Mouse (Mus musculus): ENCODE data around the gene 9130213A22Rik.

9130213A22Rik gene

GRCm38 (mm10) chr11:69123056-69123692, 785 bp upstream of the 9130213A22Rik start:
- DNase-seq, result peak; percentile 92

GRCm38 (mm10) chr11:69121741-69122335, 551 bp downstream of the 9130213A22Rik start:
- no peak for DNase-seq

DNA sequence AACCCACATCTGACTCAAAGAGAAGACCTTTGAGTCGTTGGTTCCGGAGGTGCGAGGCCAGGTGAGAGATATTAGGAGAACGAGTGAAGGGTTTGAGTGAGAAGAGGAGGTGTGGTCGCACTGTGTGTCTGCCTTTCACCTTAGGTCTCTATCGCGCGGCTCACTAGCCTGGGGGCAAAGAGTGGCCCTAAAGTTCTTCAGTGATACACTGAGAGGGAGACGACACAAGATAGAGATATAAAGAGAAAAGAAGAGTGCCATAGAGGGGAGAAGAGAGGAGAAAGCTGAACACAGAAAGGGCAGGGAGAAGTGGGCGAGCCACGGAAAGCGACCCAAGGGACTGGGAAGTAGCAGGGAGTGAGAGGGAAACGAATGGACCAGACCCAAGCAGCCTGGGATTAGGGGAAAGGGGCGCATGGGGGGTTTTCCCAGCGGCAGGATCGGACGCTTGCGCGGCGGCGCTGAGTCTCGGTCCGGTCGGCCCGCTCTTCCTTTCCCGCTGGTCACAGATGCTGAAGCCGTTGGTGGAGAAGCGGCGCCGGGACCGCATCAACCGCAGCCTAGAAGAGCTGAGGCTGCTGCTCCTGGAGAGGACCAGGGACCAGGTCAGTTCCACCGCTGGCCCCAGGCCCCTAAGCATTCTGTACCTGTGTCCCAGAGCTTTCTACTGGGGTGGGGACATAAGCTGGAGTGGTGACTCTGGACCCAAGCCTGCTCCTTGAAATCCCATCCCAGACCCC, 1.2 kb downstream of the 9130213A22Rik start:
- DNase-seq, result no peak

GRCm38 (mm10) chr11:69120221-69121000, 2.0 kb downstream of the 9130213A22Rik start, which contains the start of gene Hes7:
Gene Hes7, plus strand, starts transcription at chr11:69120404.
- DNase-seq, result no peak

- DNase-seq, result no peak
Observed at GRCm38 (mm10) chr11:69119446-69120155, 2.8 kb downstream of the 9130213A22Rik start.

DNA sequence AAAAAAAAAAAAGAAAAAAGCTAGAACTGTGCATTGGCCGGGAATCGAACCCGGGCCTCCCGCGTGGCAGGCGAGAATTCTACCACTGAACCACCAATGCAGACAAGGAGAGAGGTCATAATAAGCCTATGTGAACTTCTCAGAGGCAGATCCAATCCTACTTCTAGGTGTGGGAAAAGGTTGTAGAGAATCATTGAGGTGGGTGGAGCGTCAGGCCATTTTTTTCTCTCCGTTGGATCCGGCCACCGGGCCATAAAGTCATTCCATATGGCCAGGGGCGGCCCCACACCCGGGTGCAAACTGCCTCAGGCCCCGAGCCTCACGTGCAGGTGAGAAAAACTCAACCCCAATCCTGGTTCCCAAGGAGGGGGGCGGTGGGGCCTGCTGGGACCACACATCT, 3.6 kb downstream of the 9130213A22Rik start:
- peak; percentile 92 for DNase-seq

- DNase-seq, result peak; percentile 62
Observed at GRCm38 (mm10) chr11:69117737-69118695, 4.4 kb downstream of the 9130213A22Rik start.

GRCm38 (mm10) chr11:69116843-69117242, 5.5 kb downstream of the 9130213A22Rik start:
- no peak for DNase-seq

- no peak for DNase-seq
Observed at GRCm38 (mm10) chr11:69114621-69115020, 7.8 kb downstream of the 9130213A22Rik start.

DNA sequence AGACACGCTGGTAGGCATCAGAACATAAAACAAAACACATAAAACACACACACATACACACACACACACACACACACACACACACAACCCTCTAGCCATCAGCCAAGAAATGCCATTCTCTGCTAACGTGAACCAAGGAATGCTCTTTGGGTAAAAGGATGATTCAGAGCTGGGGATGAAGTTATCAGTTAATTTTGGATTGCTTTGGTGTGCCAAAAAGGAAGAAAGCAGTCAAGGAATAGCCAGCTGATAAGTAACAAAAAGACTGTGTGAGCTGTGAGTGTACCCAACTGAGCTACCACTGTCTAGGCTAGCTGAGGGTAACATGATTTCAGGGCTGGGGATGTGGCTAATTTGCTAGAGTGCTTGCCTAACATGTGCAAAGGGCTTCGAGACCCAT, 8.4 kb downstream of the 9130213A22Rik start:
- no peak for DNase-seq

GRCm38 (mm10) chr11:69111865-69112264, 10.5 kb downstream of the 9130213A22Rik start:
- no peak for DNase-seq

DNA sequence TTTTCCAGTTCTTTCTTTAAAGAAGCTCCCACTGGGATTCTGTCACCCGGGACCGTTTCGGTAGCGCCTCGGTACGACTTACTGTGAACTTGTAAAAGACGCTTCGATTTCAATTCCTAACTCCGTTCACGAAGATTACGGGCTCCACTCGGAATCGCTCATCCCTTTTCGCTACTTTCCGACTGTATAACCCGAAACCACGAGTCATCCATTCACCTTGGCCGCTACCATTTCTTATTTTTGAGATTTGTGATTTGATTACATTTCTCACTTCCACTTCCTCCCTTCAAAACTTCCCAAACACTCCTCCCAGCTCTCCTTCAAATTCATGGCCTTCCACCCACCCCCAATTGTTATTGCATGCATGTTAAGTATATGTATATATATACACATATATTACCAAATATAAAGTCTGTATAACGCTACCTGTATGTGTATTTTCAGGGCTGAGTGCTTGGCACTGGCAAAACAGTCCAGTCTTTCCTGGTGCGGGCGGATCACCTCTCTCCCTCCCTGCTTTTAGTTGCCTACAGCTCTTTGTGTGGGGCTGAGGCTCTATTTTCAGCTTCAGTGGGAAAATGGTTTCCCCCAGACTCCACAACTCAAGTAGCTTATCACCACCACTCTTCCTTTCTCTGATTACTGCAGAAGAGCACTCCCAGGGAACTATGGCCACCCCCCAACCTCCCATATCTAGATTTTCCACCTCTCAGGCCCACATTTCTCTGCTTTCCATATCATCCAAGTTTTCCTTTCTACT, 11.2 kb downstream of the 9130213A22Rik start:
- DNase-seq, result no peak

- DNase-seq, result peak; percentile 94
Observed at GRCm38 (mm10) chr11:69110319-69111046, 11.9 kb downstream of the 9130213A22Rik start.

- DNase-seq, result no peak
Observed at GRCm38 (mm10) chr11:69109032-69109900, 13.1 kb downstream of the 9130213A22Rik start.

DNA sequence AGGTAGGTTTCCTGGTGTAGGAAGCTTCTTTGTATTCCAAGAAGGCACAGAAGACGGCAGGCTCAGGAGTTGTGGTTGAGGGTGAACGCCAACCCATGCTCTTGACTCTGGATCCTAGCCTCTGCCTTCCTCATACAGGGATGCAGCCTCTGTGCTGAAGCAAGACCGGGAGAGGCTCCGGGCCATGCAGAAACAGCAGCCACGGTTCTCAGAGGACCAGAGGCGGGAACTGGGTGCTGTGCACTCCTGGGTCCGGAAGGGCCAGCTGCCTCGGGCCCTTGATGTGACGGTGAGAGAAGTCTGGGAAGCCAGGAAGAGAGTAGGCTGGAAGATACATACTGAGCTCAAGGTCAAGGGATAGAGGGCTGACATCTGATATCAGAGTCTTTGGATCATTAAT, 14.2 kb downstream of the 9130213A22Rik start:
- DNase-seq, result no peak

- DNase-seq, result no peak
Observed at GRCm38 (mm10) chr11:69107676-69108075, 14.7 kb downstream of the 9130213A22Rik start.

DNA sequence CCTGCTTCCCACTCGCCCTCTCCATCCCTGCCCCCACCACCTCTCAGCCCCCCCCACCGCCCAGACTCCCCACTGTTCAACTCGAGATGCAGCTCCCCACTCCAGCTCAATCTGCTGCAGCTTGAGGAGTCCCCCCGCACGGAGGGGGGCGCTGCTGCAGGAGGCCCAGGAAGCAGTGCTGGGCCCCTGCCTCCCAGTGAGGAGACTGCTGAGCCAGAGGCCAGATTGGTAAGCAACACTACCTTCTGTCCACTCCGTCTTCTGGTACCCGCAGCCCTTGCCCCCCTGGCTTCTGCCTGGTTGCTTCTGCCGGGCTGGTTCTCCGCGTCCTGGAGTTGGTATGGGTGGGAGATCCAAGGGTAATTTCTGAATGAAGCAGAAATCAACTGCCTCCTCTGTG, 15.5 kb downstream of the 9130213A22Rik start:
- no peak for DNase-seq

- DNase-seq, result no peak
Observed at GRCm38 (mm10) chr11:69106299-69106698, 16.1 kb downstream of the 9130213A22Rik start.

DNA sequence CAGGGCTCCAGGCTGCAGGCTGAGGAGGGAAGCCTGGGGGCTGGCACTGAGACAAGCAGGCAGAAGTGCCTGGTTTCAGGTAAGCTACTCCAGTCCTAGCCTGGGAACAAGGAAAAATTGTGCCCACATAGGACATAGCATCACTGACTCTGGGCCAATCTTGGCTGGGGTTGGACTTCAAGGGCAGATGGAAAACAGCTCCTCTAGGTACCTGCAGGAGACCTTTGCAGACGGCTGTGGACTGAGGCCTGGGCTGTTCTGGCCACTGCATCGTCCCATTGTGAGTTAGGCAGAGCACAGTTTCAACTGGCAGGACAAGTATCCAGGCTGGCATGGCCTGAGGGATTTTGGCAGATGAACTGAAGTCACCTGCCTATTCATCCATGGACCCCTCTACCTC, 16.6 kb downstream of the 9130213A22Rik start:
- DNase-seq, result no peak

All from lung, postnatal 14 days (tissue).